Mouse (Mus musculus) layer of hippocampus, postnatal 36 days (tissue): Measurements from ENCODE around the gene Rnf41. TPM values are rescaled to one million over a fixed set of nuclear protein-coding genes. Genes with fewer than 3 reads are reported as not detected.

ENCODE experiments used
- DNase-seq, 2 experiments: peaks; one replicate each; pipeline ENCODE4 v3.0.0; 2022
- total RNA-seq, 2 experiments: library from RNA; stranded (reverse); gene quantifications; 2 replicates each; pipeline ENCODE4 v1.2.3; 2021

Rnf41 gene
- total RNA-seq, 2 experiments from 2014 or later = 74.4 to 76.3 TPM

- no peak for DNase-seq
These were observed 22.0 kb downstream of the Rnf41 start for GRCm38 (mm10) chr10:128433417-128433816.

GRCm38 (mm10) chr10:128434681-128435080, 23.2 kb downstream of the Rnf41 start:
- no peak for DNase-seq

- no peak for DNase-seq
These were observed 23.8 kb downstream of the Rnf41 start for GRCm38 (mm10) chr10:128435186-128435823.

GRCm38 (mm10) chr10:128435873-128436272, 24.4 kb downstream of the Rnf41 start:
- no peak for DNase-seq

- DNase-seq = no peak
These were observed 24.9 kb downstream of the Rnf41 start for GRCm38 (mm10) chr10:128436376-128436775.

GRCm38 (mm10) chr10:128438675-128439279, 27.3 kb downstream of the Rnf41 start:
- DNase-seq = peak in 1 of 2 experiments; percentile 48

GRCm38 (mm10) chr10:128440407-128440806, 28.9 kb downstream of the Rnf41 start:
- no peak for DNase-seq

- DNase-seq = no peak
These were observed 30.1 kb downstream of the Rnf41 start for GRCm38 (mm10) chr10:128441324-128442119.

- no peak for DNase-seq
These were observed 31.3 kb downstream of the Rnf41 start for GRCm38 (mm10) chr10:128442718-128443117.

GRCm38 (mm10) chr10:128444354-128444753, 32.9 kb downstream of the Rnf41 start:
- no peak for DNase-seq

GRCm38 (mm10) chr10:128445407-128445806, 34.0 kb downstream of the Rnf41 start:
- no peak for DNase-seq

- no peak for DNase-seq
These were observed 39.6 kb downstream of the Rnf41 start for GRCm38 (mm10) chr10:128451014-128451413.

- no peak for DNase-seq
These were observed 43.0 kb downstream of the Rnf41 start for GRCm38 (mm10) chr10:128454471-128454870.

- peak in 1 of 2 experiments; percentile 61 for DNase-seq
These were observed 43.8 kb downstream of the Rnf41 start for GRCm38 (mm10) chr10:128455280-128455679.

- no peak for DNase-seq
These were observed 46.2 kb downstream of the Rnf41 start for GRCm38 (mm10) chr10:128457676-128458075.

- DNase-seq = peak; percentile 91 to 93
These were observed 46.9 kb downstream of the Rnf41 start for GRCm38 (mm10) chr10:128458348-128458718.

GRCm38 (mm10) chr10:128458719-128459408, 47.4 kb downstream of the Rnf41 start, which contains the start of gene Smarcc2:
Smarcc2 (plus strand) TSS chr10:128459248.
- DNase-seq = peak; percentile 75 to 82

- peak in 1 of 2 experiments; percentile 36 for DNase-seq
These were observed 48.2 kb downstream of the Rnf41 start for GRCm38 (mm10) chr10:128459409-128460269.

- DNase-seq = no peak
These were observed 48.8 kb downstream of the Rnf41 start for GRCm38 (mm10) chr10:128460270-128460630.

GRCm38 (mm10) chr10:128474366-128474765, 62.9 kb downstream of the Rnf41 start:
- no peak for DNase-seq

GRCm38 (mm10) chr10:128486370-128486769, 74.9 kb downstream of the Rnf41 start:
- DNase-seq = no peak
